Mouse (Mus musculus) thymus, adult 2 months (tissue): ENCODE data around the gene Padi3.

Experiments used
- CTCF ChIP-seq: fragments of 200-500 bp; IDR thresholded peaks from 2 replicates; pipeline ENCODE4 v1.5.1; 2012; ENCODE audit warnings: mild to moderate bottlenecking, control low read depth, low read length, moderate library complexity, borderline replicate concordance; ENCODE audit not compliant: control insufficient read depth, poor library complexity, insufficient read depth; ENCODE audit errors: extremely low read depth
- POLR2A ChIP-seq: fragments of 200-500 bp; IDR thresholded peaks from 2 replicates; pipeline ENCODE4 v1.6.1; 2012; ENCODE audit warnings: mild to moderate bottlenecking, low read length, control low read depth, moderate library complexity; ENCODE audit not compliant: control insufficient read depth, poor library complexity, insufficient read depth; ENCODE audit errors: extremely low read depth

DNA sequence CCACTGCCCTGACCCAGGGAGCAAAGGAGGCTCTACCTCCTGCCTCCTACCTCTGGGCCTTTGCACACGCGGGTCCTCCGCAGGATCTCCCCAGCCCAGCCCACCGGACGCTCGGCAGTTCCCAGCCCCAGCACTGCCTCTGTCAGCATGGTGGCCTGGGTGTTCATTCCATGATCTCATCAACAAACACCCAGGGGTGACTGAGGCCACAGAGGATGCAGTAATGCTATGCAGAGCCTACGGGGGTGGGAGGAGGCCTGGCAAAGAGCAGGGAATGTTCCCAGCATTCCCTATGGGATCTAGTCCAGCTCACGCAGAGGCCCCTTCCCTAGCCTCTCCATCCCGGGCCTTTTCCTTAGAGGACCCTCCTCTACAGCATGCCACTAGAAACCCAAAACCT is 15.8 kb downstream of the Padi3 start:
- no peak for TF ChIP-seq CTCF
- TF ChIP-seq POLR2A: no peak
